Mouse (Mus musculus): ENCODE results near the gene Tex21.
"Not testable (repeated sequence)": the region's sequence is repeated elsewhere in the genome, so short reads cannot be mapped to it uniquely, and the experiment has no call there.

Tex21 gene

DNA sequence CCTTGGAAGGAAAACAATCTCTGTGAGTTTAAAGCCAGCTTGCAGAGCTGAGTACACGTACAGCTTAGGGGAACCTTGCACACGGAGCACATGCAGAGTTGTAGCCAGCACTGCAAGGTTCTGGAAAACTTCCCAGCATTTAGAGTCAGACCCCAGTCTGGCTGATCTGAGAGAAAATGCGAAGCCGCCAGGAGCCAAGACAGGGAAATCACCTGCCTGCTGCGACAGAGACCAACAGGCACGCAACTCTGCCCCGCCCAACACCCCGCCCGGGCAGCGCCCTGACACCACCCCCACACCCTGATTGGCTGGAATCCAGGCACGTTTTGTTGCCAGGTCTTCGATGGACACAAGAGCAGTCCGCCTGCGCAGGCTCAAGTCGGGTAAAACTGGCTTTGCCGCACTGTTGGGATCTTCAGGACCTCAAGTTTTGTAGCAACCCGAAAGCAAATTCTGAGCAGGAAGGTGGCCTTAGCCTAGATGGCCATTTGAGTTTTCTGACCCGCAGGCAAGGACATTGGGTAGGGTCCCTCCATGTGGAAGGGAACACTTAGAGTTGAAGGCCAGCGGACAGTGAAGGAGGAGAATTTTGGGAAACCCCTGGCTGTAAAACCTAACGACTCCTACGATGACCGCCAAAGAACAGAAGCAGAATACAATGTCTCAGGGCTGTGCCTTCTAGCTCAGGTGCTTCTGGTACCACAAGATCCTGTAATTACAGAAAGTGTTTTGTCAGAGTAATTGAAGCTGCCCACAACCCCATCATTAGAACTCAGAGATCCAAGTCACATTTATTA, 50.4 kb downstream of the Tex21 start:
- peak; percentile 85 for DNase-seq (ENCODE audit: low spot score)

DNA sequence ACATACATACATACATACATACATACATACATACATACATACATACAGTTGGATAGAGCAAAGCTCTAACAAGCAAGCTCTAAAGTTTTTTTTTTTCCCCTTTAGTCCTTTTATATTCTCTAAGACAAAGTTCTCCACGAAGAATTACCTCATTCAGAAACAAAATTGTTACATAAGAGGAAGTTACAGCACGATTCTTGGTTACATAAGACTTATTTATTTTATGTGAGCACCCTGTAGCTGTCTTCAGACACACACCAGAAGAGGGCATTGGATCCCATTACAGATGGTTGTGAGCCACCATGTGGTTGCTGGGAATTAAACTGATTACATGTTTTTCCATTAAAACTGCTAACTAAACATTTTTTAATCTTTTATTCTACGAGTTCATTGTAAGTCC, 52.0 kb downstream of the Tex21 start:
- DNase-seq (ENCODE audit: low spot score): no peak

DNA sequence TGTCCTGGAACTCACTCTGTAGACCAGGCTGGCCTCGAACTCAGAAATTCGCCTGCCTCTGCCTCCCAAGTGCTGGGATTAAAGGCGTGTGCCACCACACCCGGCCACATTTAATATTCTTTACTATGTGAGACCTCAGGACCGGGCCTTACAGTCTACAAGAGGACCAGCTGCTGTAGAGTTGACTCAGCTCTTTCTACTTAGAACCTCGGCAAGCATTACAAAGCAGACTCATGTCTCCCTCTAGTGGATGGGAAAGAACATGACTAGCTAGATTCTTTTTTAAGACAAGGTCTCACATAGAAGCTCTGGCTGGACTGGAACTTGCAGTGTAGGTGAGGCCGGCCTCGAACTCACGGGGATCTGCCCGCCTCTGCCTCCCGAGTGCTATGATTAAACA, 55.6 kb downstream of the Tex21 start:
- no peak for DNase-seq (ENCODE audit: low spot score)

DNA sequence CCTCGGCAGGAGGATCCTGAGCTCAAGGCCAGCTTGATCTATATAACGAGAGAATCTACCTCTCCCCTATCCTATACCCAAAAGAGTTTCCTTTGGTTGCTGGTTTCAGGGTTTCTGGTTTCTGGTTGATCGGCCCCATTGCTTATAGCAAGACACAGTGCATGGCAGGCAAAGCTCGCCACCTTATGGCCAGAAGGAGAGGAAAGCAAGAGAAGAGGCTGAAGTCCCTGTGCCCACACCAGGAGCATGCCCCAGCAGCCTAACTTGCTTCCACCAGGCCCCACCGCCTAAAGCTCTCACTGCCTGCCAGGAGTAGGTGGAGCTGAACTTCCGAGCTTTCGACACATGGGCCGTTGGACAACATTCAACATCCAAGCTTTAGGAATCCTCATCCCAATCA, 58.7 kb downstream of the Tex21 start:
- peak; percentile 33 for DNase-seq (ENCODE audit: low spot score)

DNA sequence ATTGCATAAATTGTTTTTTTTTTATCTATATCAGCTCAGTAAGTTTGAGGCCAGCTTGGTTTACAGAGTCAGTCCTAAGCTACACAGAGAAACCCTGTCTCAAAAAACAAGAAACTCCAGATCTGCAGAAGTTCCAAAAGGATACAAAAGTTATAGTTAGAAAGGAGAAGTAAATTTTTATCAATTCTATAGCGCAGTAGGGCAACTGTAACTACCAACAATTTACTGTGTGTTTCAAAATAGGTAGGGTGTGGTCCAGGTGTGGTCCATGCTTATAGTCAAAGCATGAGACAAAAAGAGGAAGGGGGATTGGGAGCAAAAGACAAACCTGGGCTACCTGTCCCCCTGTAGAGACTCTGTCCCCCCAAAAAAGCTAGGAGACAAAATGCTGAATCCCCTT, 60.1 kb downstream of the Tex21 start:
- no peak for DNase-seq (ENCODE audit: low spot score)

DNA sequence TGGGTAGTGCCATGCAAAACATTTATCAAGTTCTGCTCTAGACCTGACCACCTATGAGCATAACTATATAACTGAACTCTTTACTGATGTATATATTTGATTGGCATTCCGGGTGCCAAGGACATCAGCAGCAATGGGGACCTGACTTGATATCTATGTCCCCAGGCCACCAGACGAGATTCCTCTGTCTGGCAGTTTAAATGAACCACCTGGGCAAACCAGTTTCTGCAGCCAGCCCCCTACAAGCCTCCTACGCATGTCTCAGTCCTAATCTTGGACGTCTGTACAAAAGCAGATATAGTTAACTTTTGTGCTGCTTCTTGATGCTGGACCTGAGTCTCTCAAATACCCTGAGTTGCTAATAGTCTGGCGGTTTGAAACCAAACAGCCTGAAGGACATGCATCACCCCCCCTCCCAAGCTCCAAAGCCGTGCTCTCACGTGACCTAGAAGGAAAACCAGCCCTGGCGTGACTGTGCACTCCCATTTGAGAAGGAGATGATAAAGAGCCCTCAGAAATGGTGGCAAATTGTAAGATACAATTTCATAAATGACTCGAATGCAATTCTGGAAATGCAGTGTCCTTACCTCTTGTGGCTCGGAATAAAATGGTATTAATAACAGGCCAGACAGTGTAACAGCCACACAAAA, 61.3 kb downstream of the Tex21 start:
- peak; percentile 49 for DNase-seq (ENCODE audit: low spot score)

DNA sequence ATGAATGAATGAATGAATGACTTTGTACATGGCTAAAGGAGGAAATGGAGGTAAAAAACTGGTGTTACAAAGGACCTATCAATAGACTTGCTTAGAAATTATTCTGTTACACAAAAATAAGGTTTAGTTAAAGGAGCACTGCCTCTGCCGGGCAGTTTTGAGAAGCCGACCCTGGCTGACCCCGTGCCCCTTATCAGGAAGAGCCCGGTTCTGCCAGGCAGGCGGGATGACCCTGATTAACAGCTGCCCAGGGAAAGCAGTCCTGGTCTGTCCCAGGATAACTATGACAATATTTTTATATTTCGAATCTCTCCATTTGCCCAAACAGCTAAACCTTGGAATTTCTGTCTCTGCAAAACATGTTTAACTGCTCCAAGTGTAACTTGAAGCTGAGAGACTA, 62.3 kb downstream of the Tex21 start:
- peak; percentile 69 for DNase-seq (ENCODE audit: low spot score)

DNA sequence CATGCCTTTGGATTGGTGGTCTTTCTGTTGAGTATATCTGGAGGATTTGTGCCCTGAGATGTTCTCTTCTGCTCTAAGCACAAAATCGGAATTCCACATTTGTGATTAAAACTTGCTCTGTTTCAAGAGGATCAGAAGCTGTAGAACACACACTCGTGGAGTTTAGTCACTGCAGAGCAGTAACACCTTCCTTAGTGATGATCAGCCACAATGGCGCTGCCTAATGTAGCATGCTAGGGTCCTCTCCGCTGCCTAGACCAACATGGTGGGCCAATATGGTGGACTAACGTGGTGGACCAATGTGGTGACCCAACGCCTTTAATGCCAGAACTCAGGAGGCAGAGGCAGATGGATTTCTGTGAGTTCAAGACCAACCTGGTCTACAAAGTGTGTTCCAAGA, 63.7 kb downstream of the Tex21 start:
- no peak for DNase-seq (ENCODE audit: low spot score)

DNA sequence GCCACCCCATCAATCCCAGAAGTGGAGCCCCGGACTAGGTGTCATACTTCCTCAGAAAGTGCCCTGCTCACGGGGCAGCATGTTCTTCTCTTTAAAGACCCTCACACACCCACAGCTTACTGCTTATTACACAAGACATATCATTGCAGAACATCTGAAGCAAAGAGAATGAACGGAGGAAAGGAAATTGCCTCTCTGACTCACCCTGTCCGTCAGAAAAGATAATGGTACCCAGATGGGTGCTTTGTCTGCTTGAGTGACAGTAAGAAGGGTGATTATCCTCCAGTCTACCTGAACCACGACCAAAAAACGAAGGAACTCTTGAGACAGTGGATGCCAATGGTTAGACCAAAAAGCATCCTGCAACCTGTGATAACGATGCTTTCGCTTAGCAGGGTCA, 65.1 kb downstream of the Tex21 start:
- no peak for DNase-seq (ENCODE audit: low spot score)

DNA sequence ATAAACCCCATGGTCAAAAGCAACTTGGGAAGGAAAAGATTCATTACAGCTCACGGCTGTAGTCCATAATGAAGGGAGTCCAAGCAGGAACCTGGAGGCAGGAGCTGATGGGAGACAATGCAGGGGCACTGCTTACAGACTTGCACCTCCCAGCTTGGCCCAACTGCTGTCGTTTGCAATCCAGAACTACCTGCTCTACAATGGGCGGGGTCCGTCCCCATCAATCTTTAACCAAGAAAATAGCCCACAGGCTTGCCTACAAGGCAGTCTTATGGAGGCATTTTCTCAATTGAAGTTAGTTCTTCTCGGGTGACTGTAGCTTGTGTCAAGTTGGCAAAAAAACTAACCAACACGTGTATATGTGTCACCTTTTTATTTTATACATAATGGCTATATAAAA, 66.1 kb downstream of the Tex21 start:
- no peak for DNase-seq (ENCODE audit: low spot score)

DNA sequence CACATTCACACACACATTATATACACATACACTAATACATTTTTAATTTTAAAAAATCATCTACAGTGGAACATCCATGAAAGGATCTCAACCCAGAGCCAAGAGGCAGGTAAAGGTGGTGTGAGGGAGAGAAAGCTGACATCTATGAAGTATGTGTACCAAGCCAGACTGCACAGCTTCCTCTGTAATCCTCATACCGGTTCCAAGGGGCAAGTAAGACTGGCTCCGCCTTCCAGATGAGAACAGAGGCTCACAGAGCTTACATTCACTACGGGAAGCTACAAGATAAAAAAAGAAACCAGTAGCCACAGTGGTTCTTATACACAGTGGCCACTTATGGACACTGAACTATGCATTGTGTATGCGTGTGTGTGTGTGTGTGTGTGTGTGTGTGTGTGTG, 67.0 kb downstream of the Tex21 start:
- no peak for DNase-seq (ENCODE audit: low spot score)

DNA sequence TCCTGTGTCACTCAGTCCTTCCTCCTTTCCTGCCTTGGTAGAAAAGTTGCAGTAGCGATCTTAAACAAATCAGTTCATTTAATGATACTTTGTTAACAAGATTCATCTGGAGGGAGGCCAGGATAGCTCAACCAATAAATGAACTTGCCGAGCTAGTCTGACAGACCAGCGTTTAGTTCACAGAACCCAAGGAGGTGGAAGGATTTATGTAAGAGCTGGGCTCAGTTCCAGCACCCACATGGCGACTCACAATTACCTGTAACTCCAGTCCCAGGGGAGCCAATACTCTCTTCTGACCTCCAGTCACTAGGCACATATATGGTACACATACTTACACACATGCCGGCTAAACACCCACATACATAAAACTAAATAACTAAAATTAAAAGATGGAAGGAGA, 67.5 kb downstream of the Tex21 start:
- no peak for DNase-seq (ENCODE audit: low spot score)

DNA sequence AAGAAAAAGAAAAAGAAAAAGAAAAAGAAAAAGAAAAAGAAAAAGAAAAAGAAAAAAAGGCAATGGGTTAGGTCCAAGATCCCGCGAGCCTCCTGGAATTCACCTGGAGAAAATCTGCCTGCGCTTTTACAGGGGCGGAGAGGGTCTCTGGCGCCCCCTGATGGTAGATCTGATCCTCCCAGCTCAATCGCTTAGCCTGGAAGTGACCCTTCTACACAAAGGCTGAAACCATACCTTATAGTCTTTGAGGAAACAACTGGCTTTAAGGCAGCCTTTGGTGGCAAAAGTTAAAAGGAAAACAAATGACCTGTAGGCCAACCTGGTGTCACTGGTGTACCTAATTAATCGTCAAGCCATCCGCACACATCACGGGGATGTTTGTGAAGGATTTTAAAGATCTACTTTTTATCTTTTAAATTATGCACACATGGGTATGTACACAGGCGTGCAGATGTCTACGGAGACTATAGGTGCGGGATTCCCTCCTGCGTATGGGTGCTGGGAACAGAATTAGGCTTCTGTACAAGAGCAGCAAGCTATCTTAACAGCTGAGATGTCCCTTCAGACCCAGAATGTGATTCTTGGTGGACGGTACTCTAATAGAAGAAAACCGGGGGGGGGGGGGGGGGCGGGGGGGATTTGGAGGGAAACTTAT, 68.6 kb downstream of the Tex21 start:
- DNase-seq (ENCODE audit: low spot score): peak; percentile 39

DNA sequence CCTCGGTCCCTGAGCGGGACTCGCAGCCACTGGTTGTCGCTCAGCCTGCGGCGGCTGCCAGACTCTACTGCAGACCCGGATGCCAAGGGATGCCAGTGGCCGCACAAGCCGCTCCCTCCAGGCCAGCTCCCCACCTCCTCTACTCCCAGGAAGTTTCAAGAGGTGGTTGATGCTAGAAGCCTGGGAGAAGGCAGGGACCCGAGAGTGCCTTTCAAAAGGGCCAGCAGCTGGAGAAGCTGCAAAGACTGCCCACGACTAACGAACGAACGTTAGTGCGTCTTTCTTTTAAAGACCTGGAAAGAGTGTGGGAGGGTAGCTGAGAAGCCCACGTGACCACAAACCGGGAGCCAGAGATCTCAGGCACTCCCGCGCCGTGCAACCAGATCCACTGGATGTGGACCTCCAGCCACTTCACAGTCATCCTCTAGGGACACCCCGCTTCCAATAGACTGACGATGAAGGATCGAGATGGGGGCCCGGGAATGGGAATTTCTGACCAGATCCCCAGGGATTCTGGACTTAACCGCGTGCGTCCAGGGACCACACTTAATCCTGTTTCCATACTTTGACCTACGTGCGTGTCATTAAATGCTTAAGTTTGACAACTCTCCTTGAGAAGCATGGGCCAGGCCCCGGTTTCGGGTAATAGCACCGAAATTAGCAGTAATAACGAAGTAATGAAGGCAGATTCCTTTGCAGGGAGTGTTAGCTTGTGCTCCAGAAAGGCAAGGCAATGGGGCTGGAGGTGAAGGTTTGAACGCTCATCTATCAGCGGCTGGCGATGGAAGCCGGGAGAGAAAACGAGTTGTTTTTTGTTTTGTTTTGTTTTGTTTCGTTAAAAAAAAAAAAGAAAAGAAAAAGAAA, 69.3 kb downstream of the Tex21 start, which contains the start of gene Esr2:
Esr2 (minus strand) TSS at position 260 of the 864 bp plus-strand sequence.
- DNase-seq (ENCODE audit: low spot score): peak; percentile 48

DNA sequence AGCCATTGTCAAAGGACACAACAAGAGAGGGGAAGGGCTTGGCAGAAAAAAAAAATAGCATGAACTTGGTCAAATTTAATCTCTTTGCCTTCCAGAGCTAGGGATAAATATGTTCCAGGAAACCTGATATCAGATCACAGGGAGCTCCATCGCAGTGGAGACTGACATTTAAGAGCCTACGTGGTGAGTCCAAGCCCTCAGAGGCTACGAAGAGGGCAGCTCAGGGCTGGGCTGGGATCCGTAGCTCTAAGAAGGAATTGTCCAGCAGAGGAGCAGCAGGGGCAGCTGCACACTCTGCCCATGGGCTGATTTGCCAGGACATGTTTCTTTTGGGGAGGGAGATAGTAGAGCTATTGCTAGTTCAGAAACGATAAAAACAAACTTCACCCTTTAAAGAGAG, 80.9 kb downstream of the Tex21 start:
- no peak for DNase-seq (ENCODE audit: low spot score)

DNA sequence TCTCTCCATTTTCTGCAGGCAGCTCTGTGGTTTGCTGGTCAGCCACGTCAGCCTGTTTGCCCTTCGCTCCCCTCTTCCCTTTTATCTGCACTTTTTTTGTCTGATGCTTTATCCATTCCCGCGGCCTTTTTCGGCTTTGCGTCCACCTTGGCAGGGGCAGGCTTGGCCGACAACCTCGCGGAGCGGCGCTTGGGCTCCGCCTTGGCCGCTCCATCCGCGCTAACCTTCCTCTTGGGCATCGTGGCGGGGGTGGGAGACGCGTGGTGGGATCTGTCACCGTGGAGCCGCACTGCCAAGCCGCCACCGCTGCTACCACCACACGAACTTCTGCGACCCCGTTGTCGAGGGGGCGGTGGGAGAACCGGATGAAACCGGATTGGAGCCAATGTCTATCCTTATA, 94.2 kb downstream of the Tex21 start:
- DNase-seq (ENCODE audit: low spot score): not testable (repeated sequence)
